Mouse (Mus musculus): ENCODE data around the gene Sms. TPM values are rescaled to one million over a fixed set of nuclear protein-coding genes. Genes with fewer than 3 reads are reported as not detected.

The Sms gene
- polyA plus RNA-seq, 1 experiment: 18.0 TPM

GRCm38 (mm10) chrX:157489871-157490721, 2.0 kb downstream of the Sms start:
- WGBS: 23% methylated on average over 9 of the region's 9 CpGs
- H3K4me3 ChIP-seq (replicated peaks; ENCODE audit: control insufficient read depth, low read depth, low read length): no peak overlapping the region
- no peak for TF ChIP-seq POLR2A (IDR thresholded peaks at IDR 0.05; ENCODE audit: borderline replicate concordance, control insufficient read depth, low read depth, low read length)
- no peak for TF ChIP-seq CTCF (IDR thresholded peaks at IDR 0.05; ENCODE audit: control insufficient read depth, insufficient read depth, low read length)
- H3K4me1 ChIP-seq (ENCODE audit: control insufficient read depth, insufficient read depth, low read length): no peaks in the 10 kb centered on the region
- H3K27ac ChIP-seq (ENCODE audit: control insufficient read depth, insufficient read depth, low read depth, low read length, poor library complexity): no peak overlapping the region

- no peak for TF ChIP-seq POLR2A (IDR thresholded peaks at IDR 0.05; ENCODE audit: borderline replicate concordance, control insufficient read depth, low read depth, low read length)
- no peak for TF ChIP-seq CTCF (IDR thresholded peaks at IDR 0.05; ENCODE audit: control insufficient read depth, insufficient read depth, low read length)
- WGBS: 80% methylated on average over 3 of the region's 3 CpGs
- no peaks in the 10 kb centered on the region for H3K4me1 ChIP-seq (ENCODE audit: control insufficient read depth, insufficient read depth, low read length)
- H3K27ac ChIP-seq (ENCODE audit: control insufficient read depth, insufficient read depth, low read depth, low read length, poor library complexity): no peak overlapping the region
- H3K4me3 ChIP-seq (replicated peaks; ENCODE audit: control insufficient read depth, low read depth, low read length): no peak overlapping the region
These were observed 3.3 kb downstream of the Sms start for GRCm38 (mm10) chrX:157488831-157489230.

- TF ChIP-seq POLR2A (IDR thresholded peaks at IDR 0.05; ENCODE audit: borderline replicate concordance, control insufficient read depth, low read depth, low read length): no peak
- 0 out of 2 replicates have a peak, but pooled peaks have one; percentile 12 for TF ChIP-seq CTCF (IDR thresholded peaks at IDR 0.05; ENCODE audit: control insufficient read depth, insufficient read depth, low read length)
- no peaks in the 10 kb centered on the region for H3K4me1 ChIP-seq (ENCODE audit: control insufficient read depth, insufficient read depth, low read length)
- H3K4me3 ChIP-seq (replicated peaks; ENCODE audit: control insufficient read depth, low read depth, low read length): no peak overlapping the region
- H3K27ac ChIP-seq (ENCODE audit: control insufficient read depth, insufficient read depth, low read depth, low read length, poor library complexity): no peak overlapping the region
- 32% methylated on average over 2 of the region's 2 CpGs for WGBS
These were observed 5.3 kb downstream of the Sms start for GRCm38 (mm10) chrX:157486765-157487164.

- Histone ChIP-seq H3K4me1 (ENCODE audit: control insufficient read depth, insufficient read depth, low read length) (no peaks in the 10 kb centered on the region), H3K4me3 (replicated peaks; ENCODE audit: control insufficient read depth, low read depth, low read length) (no peak overlapping the region), H3K27ac (ENCODE audit: control insufficient read depth, insufficient read depth, low read depth, low read length, poor library complexity) (no peak overlapping the region)
- 45% methylated on average over 2 of the region's 2 CpGs for WGBS
- TF ChIP-seq POLR2A (IDR thresholded peaks at IDR 0.05; ENCODE audit: borderline replicate concordance, control insufficient read depth, low read depth, low read length) (no peak), CTCF (IDR thresholded peaks at IDR 0.05; ENCODE audit: control insufficient read depth, insufficient read depth, low read length) (no peak)
These were observed 9.2 kb downstream of the Sms start for GRCm38 (mm10) chrX:157482842-157483241.

DNA sequence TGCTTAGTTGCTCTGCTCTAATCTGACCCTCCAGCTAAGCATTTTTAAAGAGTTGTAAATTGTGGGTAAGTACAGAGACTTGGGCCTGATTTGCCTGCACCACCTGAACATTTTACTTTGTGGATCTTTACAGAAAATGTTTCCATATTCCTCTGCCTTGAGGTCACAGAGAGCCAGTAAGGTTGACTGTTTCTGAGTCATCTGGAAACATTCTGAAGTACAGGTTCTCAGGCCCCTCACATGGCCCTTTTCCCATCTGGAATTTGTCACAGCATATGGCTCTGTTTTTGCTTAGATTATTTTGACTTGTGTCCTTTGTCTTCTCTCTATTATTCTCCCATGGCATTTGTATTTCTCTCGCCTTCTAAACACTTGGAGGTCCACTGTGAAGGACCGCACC, 10.2 kb downstream of the Sms start:
- WGBS: 82% methylated on average over 2 of the region's 2 CpGs
- TF ChIP-seq POLR2A (IDR thresholded peaks at IDR 0.05; ENCODE audit: borderline replicate concordance, control insufficient read depth, low read depth, low read length): no peak
- TF ChIP-seq CTCF (IDR thresholded peaks at IDR 0.05; ENCODE audit: control insufficient read depth, insufficient read depth, low read length): no peak
- Histone ChIP-seq H3K4me1 (ENCODE audit: control insufficient read depth, insufficient read depth, low read length) (no peaks in the 10 kb centered on the region), H3K27ac (ENCODE audit: control insufficient read depth, insufficient read depth, low read depth, low read length, poor library complexity) (no peak overlapping the region), H3K4me3 (replicated peaks; ENCODE audit: control insufficient read depth, low read depth, low read length) (no peak overlapping the region)

GRCm38 (mm10) chrX:157477328-157477727, 14.8 kb downstream of the Sms start:
- H3K4me3 ChIP-seq (replicated peaks; ENCODE audit: control insufficient read depth, low read depth, low read length): no peak overlapping the region
- H3K4me1 ChIP-seq (ENCODE audit: control insufficient read depth, insufficient read depth, low read length): no peaks in the 10 kb centered on the region
- no peak overlapping the region for H3K27ac ChIP-seq (ENCODE audit: control insufficient read depth, insufficient read depth, low read depth, low read length, poor library complexity)
- 42% methylated on average over 3 of the region's 3 CpGs for WGBS
- no peak for TF ChIP-seq POLR2A (IDR thresholded peaks at IDR 0.05; ENCODE audit: borderline replicate concordance, control insufficient read depth, low read depth, low read length)
- no peak for TF ChIP-seq CTCF (IDR thresholded peaks at IDR 0.05; ENCODE audit: control insufficient read depth, insufficient read depth, low read length)

DNA sequence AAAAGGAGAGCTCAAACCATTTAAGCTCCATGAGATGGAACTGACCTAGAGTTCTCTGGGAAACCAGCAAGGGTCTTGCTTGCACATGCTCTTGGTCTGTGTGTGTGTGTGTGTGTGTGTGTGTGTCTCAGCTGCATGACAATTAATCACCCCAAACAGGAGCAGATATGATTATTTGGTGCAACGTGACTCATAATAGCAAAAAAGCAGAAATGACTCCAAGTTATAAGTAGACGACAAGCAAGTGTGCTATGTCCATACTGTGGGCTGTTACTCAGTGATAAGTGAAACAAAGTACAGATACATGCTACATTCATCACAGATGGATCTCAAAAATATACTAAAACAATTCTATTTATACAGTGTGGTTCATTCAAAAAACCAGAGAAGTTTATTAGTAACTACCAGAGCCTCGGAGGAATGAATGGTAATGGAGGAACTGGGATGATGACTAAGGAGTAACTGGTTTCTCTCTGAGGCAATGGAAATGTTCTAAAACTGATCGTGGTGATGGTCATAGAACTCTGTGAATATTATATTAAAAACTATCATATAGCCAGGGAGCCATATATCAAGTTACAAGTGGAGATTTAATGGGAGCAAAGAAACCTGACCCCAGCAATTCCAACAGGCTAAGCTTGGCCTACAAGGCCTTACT, 15.8 kb downstream of the Sms start:
- no peak for TF ChIP-seq CTCF (IDR thresholded peaks at IDR 0.05; ENCODE audit: control insufficient read depth, insufficient read depth, low read length)
- no peak for TF ChIP-seq POLR2A (IDR thresholded peaks at IDR 0.05; ENCODE audit: borderline replicate concordance, control insufficient read depth, low read depth, low read length)
- Histone ChIP-seq H3K4me3 (replicated peaks; ENCODE audit: control insufficient read depth, low read depth, low read length) (no peak overlapping the region), H3K4me1 (ENCODE audit: control insufficient read depth, insufficient read depth, low read length) (no peaks in the 10 kb centered on the region), H3K27ac (ENCODE audit: control insufficient read depth, insufficient read depth, low read depth, low read length, poor library complexity) (no peak overlapping the region)
- 37% methylated on average over 4 of the region's 4 CpGs for WGBS
